Mouse (Mus musculus) liver, embryonic 16.5 days (tissue): ENCODE results near the gene Capzb. TPM values are rescaled to one million over a fixed set of nuclear protein-coding genes. Genes with fewer than 3 reads are reported as not detected.

ENCODE experiments used
- ATAC-seq: fragments of 200-750 bp; cut with Nextera tagmentation; 2 replicates; pipeline ENCODE4 v1.8.0; 2017; ENCODE audit warnings: low read depth, mild to moderate bottlenecking, moderate number of reproducible peaks, moderate library complexity
- H3K27ac ChIP-seq: fragments of 300-500 bp; sonication (generic); 2 replicates; pipeline ENCODE4 v1.5.1; 2014; ENCODE audit warnings: mild to moderate bottlenecking, low read length
- H3K27me3 ChIP-seq: fragments of 300-500 bp; sonication (generic); 2 replicates; pipeline ENCODE4 v1.6.1; 2014; ENCODE audit warnings: low read depth, low read length, mixed read lengths; ENCODE audit not compliant: control insufficient read depth, insufficient read depth
- H3K36me3 ChIP-seq: fragments of 300-500 bp; sonication (generic); 2 replicates; pipeline ENCODE4 v1.6.1; 2014; ENCODE audit warnings: mild to moderate bottlenecking; ENCODE audit not compliant: control insufficient read depth, insufficient read depth
- H3K4me1 ChIP-seq: fragments of 300-500 bp; sonication (generic); 2 replicates; pipeline ENCODE4 v1.6.1; 2014; ENCODE audit warnings: low read depth, low read length, mixed read lengths; ENCODE audit not compliant: control insufficient read depth
- H3K4me2 ChIP-seq: fragments of 300-500 bp; sonication (generic); 2 replicates; pipeline ENCODE4 v1.6.1; 2014; ENCODE audit warnings: low read depth, low read length, mixed read lengths
- H3K4me3 ChIP-seq: fragments of 300-500 bp; sonication (generic); 2 replicates; pipeline ENCODE4 v1.5.1; 2014; ENCODE audit warnings: low read depth, mild to moderate bottlenecking, low read length
- H3K9ac ChIP-seq: fragments of 300-500 bp; sonication (generic); 2 replicates; pipeline ENCODE4 v1.6.1; 2014; ENCODE audit warnings: low read depth, low read length
- H3K9me3 ChIP-seq: fragments of 300-500 bp; sonication (generic); replicated peaks from 2 replicates; pipeline ENCODE4 v1.6.1; 2016; ENCODE audit warnings: low read length; ENCODE audit not compliant: control insufficient read depth
- WGBS: fragments of 180-500 bp; shearing (Covaris S2); extraction: QIAGEN DNeasy Blood & Tissue Kit; methylation state at CpG from one replicate; pipeline ENCODE4 v1.1.7; 2014; ENCODE audit not compliant: insufficient replicate concordance; 5-methylcytosine and 5-hydroxymethylcytosine counted together
- polyA plus RNA-seq: library from polyadenylated mRNA; unstranded; fragments of >200 nt; fragmentation: Nextera tagmentation; extraction: Ambion mirVana; gene quantifications from 2 replicates; pipeline ENCODE4 v1.2.1, GENCODE M21; 2015

The Capzb gene
- polyA plus RNA-seq, 1 experiment from 2014 or later = 135 TPM

- Histone ChIP-seq H3K27me3 (no peaks in the 10 kb centered on the region), H3K27ac (no peak overlapping the region), H3K4me2 (no peak overlapping the region), H3K9me3 (no peaks in the 10 kb centered on the region), H3K4me3 (no peak overlapping the region), H3K36me3 (no peaks in the 10 kb centered on the region), H3K9ac (no peak overlapping the region), H3K4me1 (peaks cover 32% of the 10 kb centered on the region)
- no peak for ATAC-seq
- WGBS = 77% methylated on average over 10 of the region's 10 CpGs
Observed at GRCm38 (mm10) chr4:139213086-139213485, 20.4 kb downstream of the Capzb start.

- Histone ChIP-seq H3K4me1 (peaks cover 24% of the 10 kb centered on the region), H3K27me3 (no peaks in the 10 kb centered on the region)
Observed at GRCm38 (mm10) chr4:139213935-139214371, 21.3 kb downstream of the Capzb start.

GRCm38 (mm10) chr4:139216566-139216965, 23.9 kb downstream of the Capzb start:
- no peak for ATAC-seq
- Histone ChIP-seq H3K9me3 (no peaks in the 10 kb centered on the region), H3K9ac (no peak overlapping the region), H3K4me1 (peaks cover 17% of the 10 kb centered on the region), H3K27me3 (no peaks in the 10 kb centered on the region), H3K4me3 (no peak overlapping the region), H3K4me2 (no peak overlapping the region), H3K36me3 (no peaks in the 10 kb centered on the region), H3K27ac (no peak overlapping the region)
- 78% methylated on average over 9 of the region's 9 CpGs for WGBS

More at GRCm38 (mm10) chr4:139213935-139214371, 21.3 kb downstream of the Capzb start:
- Histone ChIP-seq H3K27ac (no peak overlapping the region), H3K4me2 (no peak overlapping the region), H3K9ac (no peak overlapping the region), H3K9me3 (no peaks in the 10 kb centered on the region), H3K4me3 (no peak overlapping the region), H3K36me3 (no peaks in the 10 kb centered on the region)
- 45% methylated on average over 11 of the region's 11 CpGs for WGBS
- ATAC-seq = no peak

- H3K9ac ChIP-seq = no peak overlapping the region
- H3K27me3 ChIP-seq = no peaks in the 10 kb centered on the region
- H3K36me3 ChIP-seq = no peaks in the 10 kb centered on the region
- H3K9me3 ChIP-seq = no peaks in the 10 kb centered on the region
- H3K27ac ChIP-seq = no peak overlapping the region
- WGBS = 45% methylated on average over 3 of the region's 3 CpGs
- no peak overlapping the region for H3K4me2 ChIP-seq
- ATAC-seq = no peak
- no peak overlapping the region for H3K4me3 ChIP-seq
- peaks cover 4% of the 10 kb centered on the region; the same call in 1 of the 2 replicates for H3K4me1 ChIP-seq
Observed at GRCm38 (mm10) chr4:139218539-139218938, 25.8 kb downstream of the Capzb start.

- Histone ChIP-seq H3K9me3 (no peaks in the 10 kb centered on the region), H3K27me3 (no peaks in the 10 kb centered on the region), H3K27ac (no peak overlapping the region), H3K36me3 (no peaks in the 10 kb centered on the region), H3K9ac (no peak overlapping the region), H3K4me2 (no peak overlapping the region), H3K4me3 (no peak overlapping the region), H3K4me1 (no peaks in the 10 kb centered on the region; the same call in 1 of the 2 replicates)
- 70% methylated on average over 4 of the region's 4 CpGs for WGBS
- ATAC-seq = no peak
Observed at GRCm38 (mm10) chr4:139219656-139220055, 27.0 kb downstream of the Capzb start.

- Histone ChIP-seq H3K27ac (no peak overlapping the region), H3K4me1 (no peaks in the 10 kb centered on the region; the same call in 1 of the 2 replicates), H3K9ac (no peak overlapping the region), H3K4me3 (no peak overlapping the region), H3K36me3 (peaks cover 2% of the 10 kb centered on the region), H3K27me3 (no peaks in the 10 kb centered on the region), H3K4me2 (no peak overlapping the region), H3K9me3 (no peaks in the 10 kb centered on the region)
- ATAC-seq = no peak
- WGBS = 70% methylated on average over 4 of the region's 4 CpGs
Observed at GRCm38 (mm10) chr4:139220978-139221377, 28.3 kb downstream of the Capzb start.

GRCm38 (mm10) chr4:139221837-139222236, 29.1 kb downstream of the Capzb start:
- no peak for ATAC-seq
- H3K4me1 ChIP-seq = no peaks in the 10 kb centered on the region; the same call in 1 of the 2 replicates
- no peaks in the 10 kb centered on the region for H3K9me3 ChIP-seq
- peaks cover 4% of the 10 kb centered on the region for H3K36me3 ChIP-seq
- H3K27me3 ChIP-seq = no peaks in the 10 kb centered on the region
- H3K4me3 ChIP-seq = no peak overlapping the region
- no peak overlapping the region for H3K27ac ChIP-seq
- no peak overlapping the region for H3K4me2 ChIP-seq
- H3K9ac ChIP-seq = no peak overlapping the region
- WGBS = 37% methylated on average over 4 of the region's 4 CpGs

GRCm38 (mm10) chr4:139225115-139225514, 32.4 kb downstream of the Capzb start:
- no peak overlapping the region for H3K4me2 ChIP-seq
- no peak overlapping the region for H3K4me3 ChIP-seq
- H3K9me3 ChIP-seq = no peaks in the 10 kb centered on the region
- peaks cover 2% of the 10 kb centered on the region; the same call in 1 of the 2 replicates for H3K4me1 ChIP-seq
- 62% methylated on average over 5 of the region's 5 CpGs for WGBS
- H3K9ac ChIP-seq = no peak overlapping the region
- ATAC-seq = no peak
- no peaks in the 10 kb centered on the region for H3K27me3 ChIP-seq
- H3K36me3 ChIP-seq = peaks cover 4% of the 10 kb centered on the region
- no peak overlapping the region for H3K27ac ChIP-seq

- H3K27ac ChIP-seq = no peak overlapping the region
- H3K4me2 ChIP-seq = no peak overlapping the region
- H3K36me3 ChIP-seq = peaks cover 4% of the 10 kb centered on the region
- 74% methylated on average over 4 of the region's 4 CpGs for WGBS
- no peaks in the 10 kb centered on the region for H3K9me3 ChIP-seq
- H3K4me1 ChIP-seq = peaks cover 2% of the 10 kb centered on the region
- H3K9ac ChIP-seq = no peak overlapping the region
- H3K4me3 ChIP-seq = no peak overlapping the region
- no peak for ATAC-seq
- H3K27me3 ChIP-seq = no peaks in the 10 kb centered on the region
Observed at GRCm38 (mm10) chr4:139225944-139226343, 33.2 kb downstream of the Capzb start.
